Mouse (Mus musculus) forebrain, embryonic 16.5 days (tissue): Measurements from ENCODE around the gene Fam45a. TPM values are rescaled to one million over a fixed set of nuclear protein-coding genes. Genes with fewer than 3 reads are reported as not detected.
"Not testable (repeated sequence)": the region's sequence is repeated elsewhere in the genome, so short reads cannot be mapped to it uniquely, and the experiment has no call there.

Experiments used
- ATAC-seq: fragments of 200-750 bp; cut with Nextera tagmentation; 2 replicates; pipeline ENCODE4 v1.8.0; 2017; ENCODE audit warnings: mild to moderate bottlenecking, moderate library complexity
- H3K27ac ChIP-seq: fragments of 300-500 bp; sonication (generic); 2 replicates; pipeline ENCODE4 v1.5.1; 2014; ENCODE audit warnings: low read length, control low read depth
- H3K27me3 ChIP-seq: fragments of 300-500 bp; sonication (generic); replicated peaks from 2 replicates; pipeline ENCODE4 v1.6.1; 2014; ENCODE audit warnings: low read length; ENCODE audit not compliant: control insufficient read depth, insufficient read depth
- H3K36me3 ChIP-seq: fragments of 300-500 bp; sonication (generic); 2 replicates; pipeline ENCODE4 v1.6.1; 2014; ENCODE audit not compliant: control insufficient read depth, insufficient read depth
- H3K4me1 ChIP-seq: fragments of 300-500 bp; sonication (generic); replicated peaks from 2 replicates; pipeline ENCODE4 v1.6.1; 2014; ENCODE audit warnings: low read length; ENCODE audit not compliant: control insufficient read depth, insufficient read depth
- H3K4me2 ChIP-seq: fragments of 300-500 bp; sonication (generic); 2 replicates; pipeline ENCODE4 v1.6.1; 2014; ENCODE audit warnings: mild to moderate bottlenecking, low read length, control low read depth
- H3K4me3 ChIP-seq: fragments of 300-500 bp; sonication (generic); replicated peaks from 2 replicates; pipeline ENCODE4 v1.5.1; 2014; ENCODE audit warnings: mild to moderate bottlenecking, low read length, control low read depth
- H3K9ac ChIP-seq: fragments of 300-500 bp; sonication (generic); replicated peaks from 2 replicates; pipeline ENCODE4 v1.6.1; 2014; ENCODE audit warnings: low read depth, low read length, control low read depth
- H3K9me3 ChIP-seq: fragments of 300-500 bp; sonication (generic); 2 replicates; pipeline ENCODE4 v1.6.1; 2016; ENCODE audit warnings: low read length; ENCODE audit not compliant: control insufficient read depth
- WGBS: fragments of 180-500 bp; shearing (Covaris S2); extraction: QIAGEN DNeasy Blood & Tissue Kit; methylation state at CpG from one replicate; pipeline ENCODE4 v1.1.7; 2014; 5-methylcytosine and 5-hydroxymethylcytosine counted together
- polyA plus RNA-seq: library from polyadenylated mRNA; unstranded; fragments of >200 nt; fragmentation: Nextera tagmentation; extraction: Ambion mirVana; gene quantifications from 2 replicates; pipeline ENCODE4 v1.2.1, GENCODE M21; 2015

The Fam45a gene
- polyA plus RNA-seq, 1 experiment from 2014 or later: 42.9 TPM

DNA sequence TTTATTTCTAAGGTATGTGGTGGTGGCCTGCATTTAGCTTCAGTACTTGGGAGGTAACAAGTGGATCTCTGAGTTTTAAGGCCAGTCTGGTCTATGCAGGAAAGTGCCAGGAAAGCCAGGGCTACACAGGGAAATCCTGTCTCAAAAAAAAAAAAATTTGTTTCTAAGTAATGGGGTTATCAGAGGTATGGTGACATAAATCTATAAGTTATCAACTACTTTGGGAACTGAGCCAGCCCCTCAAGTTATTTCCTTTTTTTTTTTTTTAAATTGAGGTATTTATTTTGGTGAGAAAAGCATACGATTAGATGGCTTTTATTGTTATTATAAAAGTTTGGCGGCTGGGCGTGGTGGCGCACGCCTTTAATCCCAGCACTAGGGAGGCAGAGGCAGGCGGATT, 1.7 kb downstream of the Fam45a start:
- Histone ChIP-seq H3K27me3 (no peaks in the 10 kb centered on the region), H3K9me3 (no peaks in the 10 kb centered on the region), H3K36me3 (peaks cover 10% of the 10 kb centered on the region), H3K9ac (no peak overlapping the region), H3K4me2 (no peak overlapping the region), H3K27ac (no peak overlapping the region), H3K4me3 (no peak overlapping the region), H3K4me1 (peaks cover 7% of the 10 kb centered on the region)
- no peak for ATAC-seq
- 94% methylated on average over 6 of the region's 6 CpGs for WGBS

DNA sequence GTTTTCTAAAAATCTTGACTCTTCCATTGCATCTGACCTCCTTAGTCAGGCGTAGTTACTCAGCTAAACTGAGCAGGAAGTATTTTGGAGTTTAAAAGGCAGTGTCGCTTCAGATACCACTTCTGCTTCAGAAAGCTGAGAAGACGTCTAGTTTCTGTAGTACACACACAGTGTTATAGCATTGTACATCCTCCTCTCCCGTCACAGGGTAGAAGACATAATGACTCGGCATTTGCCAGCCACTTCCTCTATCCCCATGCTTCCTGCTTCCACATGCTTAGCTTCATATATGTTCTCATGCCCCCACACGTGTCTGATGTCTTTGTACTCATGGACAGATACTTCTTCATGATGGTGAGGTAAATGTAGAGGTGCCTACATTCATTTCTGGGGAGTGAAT, 7.3 kb downstream of the Fam45a start:
- Histone ChIP-seq H3K9ac (no peak overlapping the region), H3K27me3 (no peaks in the 10 kb centered on the region), H3K36me3 (peaks cover 32% of the 10 kb centered on the region), H3K4me2 (no peak overlapping the region), H3K9me3 (no peaks in the 10 kb centered on the region), H3K4me1 (no peaks in the 10 kb centered on the region), H3K4me3 (no peak overlapping the region), H3K27ac (no peak overlapping the region)
- no peak for ATAC-seq
- WGBS: 93% methylated on average over 6 of the region's 6 CpGs

DNA sequence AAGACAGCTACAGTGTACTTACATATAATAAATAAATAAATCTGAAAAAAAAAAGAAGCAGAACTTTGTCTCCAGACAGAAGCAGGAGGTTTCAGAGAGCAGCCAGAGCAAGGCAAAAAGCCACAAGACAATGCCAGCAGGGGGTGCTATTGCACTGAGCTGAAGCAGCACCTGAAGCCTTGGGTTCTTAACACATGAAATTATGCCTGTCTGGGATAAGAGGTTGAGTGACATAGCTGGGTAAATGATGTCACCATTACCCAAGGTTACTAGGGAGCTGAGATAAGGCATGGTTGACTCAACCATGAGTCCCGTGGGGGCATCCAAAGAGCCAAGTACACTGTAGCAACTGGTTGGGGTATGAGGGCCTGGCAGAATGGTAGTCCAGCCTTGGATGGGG, 26.4 kb downstream of the Fam45a start:
- H3K4me3 ChIP-seq: no peak overlapping the region
- H3K9ac ChIP-seq: no peak overlapping the region
- peak; percentile 64; the same call in 1 of the 2 replicates for ATAC-seq
- no peaks in the 10 kb centered on the region for H3K9me3 ChIP-seq
- H3K27me3 ChIP-seq: no peaks in the 10 kb centered on the region
- H3K4me1 ChIP-seq: no peaks in the 10 kb centered on the region
- H3K4me2 ChIP-seq: no peak overlapping the region
- no peak overlapping the region for H3K27ac ChIP-seq
- peaks cover 25% of the 10 kb centered on the region for H3K36me3 ChIP-seq
- 69% methylated on average over 1 of the region's 1 CpGs for whole genome bisulfite sequencing

DNA sequence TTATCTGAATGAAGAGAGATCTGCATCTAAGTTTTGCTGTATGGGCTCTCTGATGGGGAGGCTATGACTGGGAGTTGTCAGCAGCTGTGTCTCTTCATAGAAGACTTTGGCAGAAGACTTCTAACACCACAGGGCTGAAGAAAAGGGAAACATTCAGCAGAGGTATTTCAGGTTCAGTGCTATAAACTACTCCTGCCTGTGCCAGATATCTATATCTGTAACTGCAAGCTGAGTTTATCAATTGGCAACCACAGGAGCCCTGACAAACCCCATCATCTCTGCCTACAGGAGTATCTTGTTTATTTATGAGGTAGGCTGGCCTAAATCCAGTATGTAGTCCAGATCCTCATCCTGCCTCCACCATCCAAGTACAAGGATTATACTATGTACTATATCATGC, 31.9 kb downstream of the Fam45a start:
- no peaks in the 10 kb centered on the region for H3K4me1 ChIP-seq
- ATAC-seq: no peak
- no peaks in the 10 kb centered on the region for H3K27me3 ChIP-seq
- no peaks in the 10 kb centered on the region; the same call in 1 of the 2 replicates for H3K36me3 ChIP-seq
- H3K9me3 ChIP-seq: no peaks in the 10 kb centered on the region
- H3K9ac ChIP-seq: no peak overlapping the region
- no peak overlapping the region for H3K27ac ChIP-seq
- H3K4me3 ChIP-seq: no peak overlapping the region
- no peak overlapping the region for H3K4me2 ChIP-seq

DNA sequence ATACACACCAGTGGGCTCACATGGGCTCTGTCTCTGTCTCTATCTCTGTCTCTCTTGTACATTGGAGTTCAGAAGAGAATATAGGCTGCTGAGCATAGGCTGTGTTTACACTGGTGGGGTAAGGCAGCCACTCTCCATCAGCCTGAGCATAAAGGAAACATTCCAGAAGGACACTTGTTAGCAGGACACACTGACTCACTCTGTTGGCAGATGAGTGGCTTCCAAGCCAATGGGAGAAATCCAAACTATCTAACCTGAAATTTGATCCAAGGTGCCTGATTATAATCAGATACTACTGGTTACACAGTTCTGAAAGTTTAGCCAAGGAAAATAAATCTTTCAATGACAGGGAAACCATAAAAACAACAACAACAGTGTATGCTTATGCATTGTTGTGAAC, 34.3 kb downstream of the Fam45a start:
- no peak overlapping the region for H3K4me2 ChIP-seq
- no peaks in the 10 kb centered on the region for H3K36me3 ChIP-seq
- H3K9me3 ChIP-seq: no peaks in the 10 kb centered on the region
- H3K4me3 ChIP-seq: no peak overlapping the region
- no peak overlapping the region for H3K27ac ChIP-seq
- no peak overlapping the region for H3K9ac ChIP-seq
- no peak for ATAC-seq
- no peaks in the 10 kb centered on the region for H3K27me3 ChIP-seq
- H3K4me1 ChIP-seq: no peaks in the 10 kb centered on the region

DNA sequence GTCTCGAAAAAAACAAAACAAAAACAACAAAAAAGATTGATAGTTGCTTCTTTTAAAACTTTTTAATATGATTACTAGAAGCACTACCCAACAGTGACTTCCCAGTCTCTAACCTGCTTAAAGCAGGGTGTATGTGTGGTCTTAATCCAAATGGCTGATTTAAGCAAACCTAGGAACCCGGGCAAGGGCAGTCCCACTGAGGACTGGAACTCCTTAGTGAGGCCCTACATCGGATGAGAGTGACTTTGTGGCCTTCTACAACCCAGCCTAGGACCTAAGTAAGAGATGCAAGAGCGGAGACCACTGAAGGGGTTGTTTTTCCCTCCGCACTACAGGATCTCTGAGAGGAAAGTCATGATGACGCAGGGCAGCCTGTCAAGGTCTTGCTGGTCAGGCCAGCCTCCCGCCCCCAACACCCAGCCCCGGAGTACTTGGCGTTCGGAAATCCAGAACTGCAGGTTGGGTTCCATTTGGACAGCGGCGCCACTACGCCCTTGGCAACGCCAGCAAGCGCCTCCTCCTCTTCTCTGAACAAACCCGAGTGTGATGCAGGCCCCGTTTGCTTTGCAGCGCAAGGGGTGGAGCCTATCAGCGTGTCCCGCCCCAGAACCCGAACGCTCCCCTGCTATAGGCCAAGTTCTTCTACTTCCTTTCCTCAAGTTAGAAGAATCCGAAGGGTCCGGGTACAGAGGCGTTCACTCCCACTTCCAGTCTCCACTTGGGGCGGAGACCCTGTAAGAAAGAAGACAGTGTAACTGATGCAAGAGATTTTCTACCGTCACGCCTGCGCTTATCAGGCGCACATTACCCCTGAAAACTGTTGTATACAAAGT, 49.7 kb downstream of the Fam45a start, which contains the start of gene Sfxn4:
Gene Sfxn4, minus strand, starts transcription at position 612 of the 833 bp plus-strand sequence.
- no peaks in the 10 kb centered on the region for H3K27me3 ChIP-seq
- peak; percentile 100 for ATAC-seq
- no peaks in the 10 kb centered on the region for H3K36me3 ChIP-seq
- no peaks in the 10 kb centered on the region for H3K9me3 ChIP-seq
- WGBS: 4% methylated on average over 30 of the region's 30 CpGs
- peak within 1 kb of the TSS; percentile 77 for H3K4me3 ChIP-seq
- H3K9ac ChIP-seq: peak within 1 kb of the TSS; percentile 75
- peaks cover 6% of the 10 kb centered on the region for H3K4me1 ChIP-seq
- peak within 1 kb of the TSS; percentile 77 for H3K27ac ChIP-seq
- peak within 1 kb of the TSS; percentile 82 for H3K4me2 ChIP-seq

DNA sequence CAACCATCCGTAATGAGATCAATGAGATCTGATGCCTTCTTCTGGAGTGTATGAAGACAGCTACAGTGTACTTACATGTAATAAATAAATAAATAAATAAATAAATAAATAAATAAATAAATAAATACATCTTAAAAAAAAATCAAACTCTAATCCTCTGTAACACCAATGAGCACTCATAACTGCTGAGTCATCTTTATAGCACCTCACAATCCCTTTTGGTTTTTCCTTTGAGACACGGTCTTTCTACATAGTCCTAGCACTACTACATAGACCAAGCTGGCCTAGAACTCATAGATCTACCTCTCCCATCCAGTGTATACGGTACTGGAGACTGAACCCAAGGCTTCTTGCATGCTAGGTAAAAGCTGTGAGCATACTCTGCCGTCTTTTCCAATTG, 54.8 kb downstream of the Fam45a start:
- not testable (repeated sequence) for H3K4me2 ChIP-seq, ATAC-seq
- 98% methylated on average over 4 of the region's 4 CpGs for WGBS

DNA sequence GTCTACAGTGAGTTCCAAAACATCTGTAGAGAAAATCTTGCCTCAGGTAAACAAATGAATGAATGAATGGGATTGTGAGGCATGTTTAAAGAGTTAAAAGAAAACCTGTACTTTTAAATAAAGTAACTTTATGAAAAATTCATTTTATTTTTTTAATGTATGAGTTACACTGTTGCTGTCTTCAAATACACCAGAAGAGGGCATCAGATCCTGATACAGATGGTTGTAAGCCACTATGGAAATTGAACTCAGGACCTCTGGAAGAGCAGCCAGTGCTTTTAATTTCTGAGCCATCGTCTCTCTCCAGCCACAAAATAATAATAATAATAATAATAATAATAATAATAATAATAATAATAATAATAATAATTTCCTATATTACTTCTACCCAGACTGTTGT, 59.1 kb downstream of the Fam45a start:
- Histone ChIP-seq H3K36me3 (0 out of 2 replicates have a peak, but pooled peaks cover 2% of the 10 kb centered on the region), H3K4me2 (no peak overlapping the region), H3K27ac (no peak overlapping the region), H3K9me3 (no peaks in the 10 kb centered on the region), H3K4me1 (peaks cover 11% of the 10 kb centered on the region), H3K27me3 (no peaks in the 10 kb centered on the region), H3K9ac (no peak overlapping the region), H3K4me3 (no peak overlapping the region)
- 96% methylated on average over 1 of the region's 1 CpGs for WGBS
- no peak for ATAC-seq

More for the DNA sequence above, 54.8 kb downstream of the Fam45a start:
- not testable (repeated sequence) for H3K36me3 ChIP-seq, H3K9me3 ChIP-seq, H3K27me3 ChIP-seq, H3K4me1 ChIP-seq, H3K4me3 ChIP-seq, H3K27ac ChIP-seq, H3K9ac ChIP-seq

DNA sequence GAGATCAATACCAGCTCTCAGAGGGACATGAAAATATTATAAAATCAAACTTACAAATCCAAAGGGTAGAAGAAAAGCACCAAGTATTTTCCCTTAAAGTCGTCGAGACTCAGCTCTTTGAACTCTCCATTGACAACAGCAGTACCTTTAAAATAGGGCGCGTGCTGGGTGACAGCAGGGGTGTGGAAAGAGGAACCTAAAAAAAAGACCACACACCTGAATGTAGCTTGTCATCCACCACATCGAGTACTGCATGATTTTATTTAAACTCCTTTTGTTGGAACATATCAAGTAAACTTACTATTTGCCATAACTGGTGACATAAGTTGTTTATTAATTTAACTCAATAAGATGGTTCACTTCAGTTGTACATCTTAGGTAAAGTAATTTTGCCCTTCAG, 60.0 kb downstream of the Fam45a start:
- Histone ChIP-seq H3K4me1 (peaks cover 11% of the 10 kb centered on the region), H3K9me3 (no peaks in the 10 kb centered on the region), H3K27me3 (no peaks in the 10 kb centered on the region), H3K36me3 (0 out of 2 replicates have a peak, but pooled peaks cover 2% of the 10 kb centered on the region), H3K4me3 (no peak overlapping the region), H3K4me2 (no peak overlapping the region), H3K9ac (no peak overlapping the region), H3K27ac (no peak overlapping the region)
- WGBS: 90% methylated on average over 5 of the region's 5 CpGs
- ATAC-seq: no peak
